Mouse (Mus musculus) right cerebral cortex, adult 2 months (tissue): ENCODE measurements around the gene Itgb6.

Experiments
- DNase-seq, 2 experiments: peaks; one replicate each; pipeline ENCODE4 v3.0.0; 2021 to 2022; ENCODE audit warnings: low spot score in 2 of 2

The Itgb6 gene

DNA sequence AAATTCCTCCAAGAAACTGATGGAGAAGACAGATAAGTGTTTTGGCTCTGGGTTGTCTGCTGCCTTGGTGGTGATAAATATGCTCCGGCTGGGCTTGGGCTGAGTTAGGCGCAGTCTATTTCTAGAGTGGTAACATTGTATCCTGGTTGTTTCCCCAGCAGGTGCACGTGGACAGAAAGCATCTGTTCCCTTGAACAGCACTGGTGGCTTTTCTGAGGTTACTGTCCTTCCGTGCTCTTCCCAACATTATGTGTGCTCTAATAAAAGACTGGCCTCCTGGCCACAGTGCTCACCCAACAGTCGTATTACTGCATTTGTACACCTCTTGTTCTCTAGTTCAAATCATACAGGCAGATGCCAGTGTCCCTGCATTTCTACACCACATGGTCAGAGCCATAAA lies 9.6 kb downstream of the Itgb6 start:
- no peak for DNase-seq

DNA sequence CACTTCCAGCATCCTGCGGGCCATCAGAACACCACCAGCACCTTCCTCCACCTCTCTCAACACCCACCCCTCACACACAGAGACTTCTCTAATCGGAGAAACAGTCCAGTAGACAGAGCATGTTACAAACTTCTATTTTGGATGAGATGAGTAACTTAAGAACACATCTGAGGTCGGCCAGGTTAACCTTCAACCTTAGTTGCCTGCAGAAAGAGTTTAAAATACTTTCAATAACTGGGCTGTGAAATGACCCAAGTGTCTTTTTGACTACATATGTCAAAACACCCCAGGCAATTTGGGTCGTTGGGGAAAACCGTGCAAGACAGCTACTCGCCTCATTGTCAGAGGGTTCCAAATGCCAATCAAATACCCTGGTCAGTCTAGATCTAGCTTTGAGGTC lies 10.0 kb downstream of the Itgb6 start:
- no peak for DNase-seq

DNA sequence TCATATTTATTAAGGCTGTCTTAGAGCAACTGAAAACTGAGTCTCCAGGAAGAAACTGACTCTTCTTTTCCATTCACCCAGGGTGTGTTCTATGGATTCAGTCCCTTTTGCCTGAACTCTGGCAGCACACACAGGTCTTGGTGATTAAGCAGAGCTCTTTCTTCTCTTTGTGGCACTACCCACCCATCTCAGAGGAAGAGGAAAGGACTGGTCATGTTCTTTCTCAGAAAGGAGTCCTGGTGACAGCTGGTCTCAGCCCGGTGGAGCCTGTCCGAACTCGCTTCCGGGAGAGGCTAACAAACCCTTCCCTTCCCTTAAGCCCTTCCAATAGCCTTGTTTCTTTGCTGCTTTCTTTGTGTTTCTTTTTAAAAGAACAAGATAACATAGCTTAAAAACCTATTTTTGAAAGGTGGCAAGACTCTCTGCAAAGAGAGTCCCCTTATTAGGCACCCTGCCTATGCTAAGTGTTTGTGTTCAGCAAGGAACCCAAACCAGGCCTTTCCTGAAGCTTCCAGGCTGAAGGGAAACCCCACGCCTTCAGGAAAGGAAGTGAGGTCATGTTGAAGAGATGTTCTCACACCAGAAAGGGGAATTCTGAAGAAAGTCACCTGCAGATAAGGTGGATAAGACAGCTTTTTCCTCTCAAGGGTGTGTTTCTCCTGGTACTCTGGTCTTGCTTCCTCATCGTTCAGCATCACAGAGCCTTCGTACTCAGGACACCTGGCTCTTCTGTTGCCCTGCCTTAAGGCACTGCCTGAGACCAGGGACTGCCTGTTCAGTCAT lies 11.2 kb downstream of the Itgb6 start:
- no peak for DNase-seq

DNA sequence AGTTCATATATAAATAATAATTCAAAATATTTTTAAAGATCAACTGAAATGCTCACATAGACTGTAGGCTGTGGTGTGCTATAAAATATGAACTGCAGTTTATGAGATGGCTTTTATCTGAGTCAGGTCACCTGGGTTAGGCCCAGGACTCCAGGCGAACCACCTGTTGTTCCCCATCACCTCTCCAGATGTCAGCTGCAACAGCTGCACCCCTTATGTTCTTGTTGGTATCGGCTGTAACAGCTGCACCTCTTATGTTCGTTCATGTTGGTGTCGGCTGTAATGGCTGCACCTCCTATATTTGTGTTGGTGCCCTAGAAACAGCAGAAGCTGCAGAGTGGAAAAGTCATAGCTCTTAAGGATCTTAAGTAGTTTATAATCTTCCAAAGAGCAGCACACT lies 12.1 kb downstream of the Itgb6 start:
- DNase-seq: no peak

DNA sequence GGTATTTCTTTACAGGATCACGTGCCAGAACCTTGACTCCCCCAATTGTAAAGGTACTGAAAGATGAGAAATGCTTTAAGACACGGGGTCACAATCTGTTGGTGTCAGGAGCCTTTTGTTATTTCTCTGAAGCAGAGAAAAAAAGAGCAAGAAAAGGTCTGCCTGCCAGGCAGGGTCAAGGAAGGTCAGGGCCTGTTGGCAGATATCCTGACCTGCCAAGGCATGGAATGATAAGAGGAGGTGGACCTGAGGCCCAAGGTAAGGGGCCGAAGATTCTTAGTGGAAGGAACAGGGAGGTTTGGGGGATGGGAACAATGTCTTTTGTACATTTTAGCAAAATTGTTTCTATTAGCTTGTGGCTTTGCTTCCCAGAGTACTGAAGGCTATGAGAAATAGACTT lies 13.8 kb downstream of the Itgb6 start:
- no peak for DNase-seq

DNA sequence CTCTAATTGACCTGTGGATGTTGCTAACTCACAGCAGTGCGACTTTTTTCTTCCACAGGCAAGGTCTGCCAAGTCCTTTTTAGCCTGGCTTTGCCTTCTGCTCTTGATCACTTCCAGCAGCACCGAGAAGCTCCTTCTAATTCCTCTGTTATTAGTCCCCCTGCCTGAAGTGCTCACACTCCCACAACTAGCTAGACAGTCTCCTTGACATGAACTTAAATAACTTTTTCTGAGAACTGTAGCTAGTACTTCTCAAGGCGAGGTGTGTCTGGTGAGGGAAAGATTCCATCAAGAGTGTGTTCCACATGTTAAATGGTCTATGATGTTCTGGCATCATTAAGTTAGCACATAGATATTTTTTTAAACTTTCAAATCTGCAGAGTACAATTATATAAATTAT lies 15.6 kb downstream of the Itgb6 start:
- no peak for DNase-seq

DNA sequence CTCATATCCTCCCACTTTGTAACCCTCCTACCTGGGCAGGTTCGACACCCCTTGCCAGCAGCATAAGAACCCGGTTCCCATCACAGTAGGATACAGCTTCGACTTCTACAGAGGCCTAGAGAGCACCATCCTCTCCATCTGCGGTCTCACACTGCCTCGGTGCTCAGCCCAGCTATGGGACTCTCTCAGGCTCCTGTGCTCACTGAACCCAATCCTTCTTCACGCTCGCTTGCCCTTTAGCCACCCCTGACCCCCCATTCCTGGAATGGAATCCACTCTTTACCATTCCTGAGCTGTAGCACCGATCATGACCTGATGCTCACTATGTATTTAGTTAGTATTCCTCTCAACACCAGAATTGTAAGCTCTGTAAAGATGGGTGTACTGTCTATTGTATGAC lies 17.0 kb downstream of the Itgb6 start:
- DNase-seq: no peak

DNA sequence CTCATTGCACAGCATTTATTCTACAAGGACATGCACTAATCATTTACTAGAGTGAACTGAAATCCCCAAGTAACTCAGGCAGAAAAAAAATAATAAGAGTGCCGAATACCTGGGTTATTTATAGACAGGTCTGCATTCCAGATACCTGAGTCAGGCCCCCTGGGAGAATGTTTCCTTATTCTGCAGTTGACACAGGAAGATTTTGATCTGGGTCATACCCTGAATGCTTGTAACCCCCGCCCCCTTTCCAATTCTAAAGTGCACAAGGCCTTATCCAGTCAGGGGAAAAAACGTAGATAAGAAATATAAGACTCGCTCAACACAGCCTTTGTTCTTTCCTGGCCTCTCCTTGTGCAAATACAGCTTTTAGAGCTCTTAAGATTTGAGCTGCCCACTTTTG lies 19.1 kb downstream of the Itgb6 start:
- no peak for DNase-seq

DNA sequence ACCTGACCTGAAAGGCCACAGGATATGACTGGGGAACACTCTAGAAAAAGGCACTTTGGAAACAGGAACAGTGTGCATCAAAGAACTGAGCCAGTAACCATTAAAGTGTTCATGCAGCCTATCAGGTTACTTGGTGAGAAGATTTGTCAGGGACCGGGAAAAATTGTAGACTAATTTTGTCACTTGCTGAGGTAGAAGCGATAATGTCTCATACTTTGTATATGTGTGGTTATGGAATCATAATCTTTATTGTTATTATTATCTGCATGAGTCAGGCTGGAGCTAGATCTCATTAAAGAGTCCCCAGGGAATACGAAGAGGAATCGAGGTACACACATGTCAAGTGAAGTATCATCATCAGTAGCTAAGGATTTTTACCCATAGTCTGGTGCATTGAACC lies 21.5 kb downstream of the Itgb6 start:
- DNase-seq: no peak

DNA sequence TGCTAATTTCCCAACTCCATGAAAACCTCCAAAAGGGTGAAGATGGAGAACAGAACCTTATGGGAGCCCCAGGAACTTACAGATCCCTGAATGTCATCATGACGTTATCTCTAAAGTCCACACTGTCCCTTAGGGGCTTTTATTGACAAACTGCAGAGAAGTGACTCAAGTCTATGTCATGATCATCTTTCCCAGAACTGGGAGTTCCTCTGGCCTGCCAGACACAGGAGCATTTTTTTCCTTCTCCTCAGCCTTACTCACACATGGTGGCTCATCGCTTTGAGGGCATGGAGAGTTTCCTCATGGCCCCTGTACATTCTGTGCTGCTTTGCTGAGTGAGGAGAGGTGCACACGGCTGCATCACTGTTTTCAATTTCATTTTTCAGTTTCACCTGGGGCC lies 22.4 kb downstream of the Itgb6 start:
- DNase-seq: no peak

DNA sequence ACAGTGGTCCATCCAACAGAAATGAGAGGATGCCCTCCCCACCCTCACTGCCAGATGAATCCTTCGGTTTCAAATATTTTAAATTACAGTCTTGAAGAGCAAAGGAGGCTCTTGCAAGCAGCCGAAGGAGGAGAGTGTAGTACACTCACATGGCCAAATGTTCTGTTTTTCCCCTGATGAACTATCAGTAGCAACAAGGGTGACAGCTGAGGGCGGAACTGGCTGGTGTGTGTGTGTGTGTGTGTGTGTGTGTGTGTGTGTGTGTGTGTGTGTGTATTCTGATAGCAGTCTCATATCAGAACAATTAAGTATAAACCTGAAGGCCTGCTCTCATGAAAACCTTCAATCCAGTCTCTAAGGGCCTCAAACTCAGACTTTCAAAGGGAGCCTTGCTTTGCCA lies 22.9 kb downstream of the Itgb6 start:
- DNase-seq: no peak

DNA sequence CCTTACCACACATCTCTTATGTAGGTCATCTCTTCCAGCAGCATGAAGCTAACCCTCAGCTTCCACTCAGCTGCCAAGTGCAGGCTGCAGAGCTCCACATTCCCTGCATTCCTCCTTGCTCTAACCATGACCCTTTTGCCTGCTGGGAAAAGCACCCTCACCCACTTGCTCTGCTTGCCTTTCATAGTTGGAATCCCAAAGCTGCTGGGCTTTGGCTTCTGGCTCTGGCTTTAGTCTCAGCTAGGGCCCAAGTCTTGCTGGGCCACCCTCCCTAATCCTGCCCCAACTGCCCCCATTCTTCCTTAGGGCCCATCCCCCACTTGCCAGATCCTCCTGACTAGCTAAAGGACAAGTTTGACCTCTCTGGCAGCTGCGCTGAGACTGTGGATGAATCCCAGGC lies 24.3 kb downstream of the Itgb6 start:
- DNase-seq: no peak

DNA sequence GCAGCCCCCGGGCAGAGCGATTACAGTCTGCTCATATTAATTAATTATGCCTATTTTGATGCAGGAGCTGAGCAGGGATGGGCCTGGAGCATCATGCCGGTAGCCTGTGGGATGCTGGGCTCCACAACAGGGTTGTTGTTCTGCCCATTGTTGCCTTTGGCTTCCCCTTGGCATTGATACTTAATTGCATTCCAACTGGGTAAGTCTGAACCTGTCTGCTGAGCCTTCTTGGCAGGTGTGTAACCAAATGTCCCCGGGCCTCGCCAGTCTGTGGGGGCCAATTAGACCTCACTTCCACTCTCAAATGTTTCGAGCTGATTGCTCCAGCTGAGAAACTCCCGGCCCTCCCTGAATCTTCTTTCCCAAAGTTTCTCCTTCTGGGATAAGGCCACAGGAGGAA lies 24.9 kb downstream of the Itgb6 start:
- DNase-seq: no peak

DNA sequence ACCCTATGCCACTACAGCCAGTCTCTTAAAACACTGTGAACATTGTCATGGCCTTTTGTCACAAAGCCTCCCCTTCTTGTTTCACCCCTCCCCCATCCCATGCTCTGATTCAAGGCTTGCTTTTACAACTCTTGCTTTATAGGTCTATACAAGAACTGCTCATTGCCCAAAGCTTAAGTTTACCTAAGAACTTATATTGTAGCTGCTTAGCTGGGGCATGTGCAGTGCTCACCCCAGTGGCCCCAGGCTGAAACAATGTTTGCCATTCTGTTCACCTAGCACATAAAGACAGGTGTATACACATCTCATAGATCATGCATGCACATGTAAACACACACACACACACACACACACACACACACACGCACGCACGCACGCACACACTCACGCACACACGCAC lies 25.9 kb downstream of the Itgb6 start:
- no peak for DNase-seq

DNA sequence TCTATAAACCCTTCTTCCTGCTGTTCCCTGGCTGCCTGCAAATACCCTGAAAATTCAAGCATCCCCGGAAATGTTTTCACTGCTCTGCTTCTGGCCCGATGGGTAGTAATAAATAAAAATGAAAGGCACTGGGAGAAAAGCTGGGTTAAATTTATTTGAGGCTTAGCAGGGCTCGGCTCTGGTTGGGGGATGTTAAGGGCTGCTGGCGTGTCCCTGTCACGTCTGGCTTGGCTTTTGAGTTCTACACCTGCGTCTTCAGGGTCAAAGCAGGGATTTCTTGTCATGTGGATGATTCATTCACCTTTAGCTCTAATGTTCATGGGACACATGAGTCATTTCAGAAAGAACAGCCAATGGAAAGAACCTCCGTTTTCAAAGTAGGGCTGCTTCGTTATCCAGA lies 26.7 kb downstream of the Itgb6 start:
- DNase-seq: no peak

DNA sequence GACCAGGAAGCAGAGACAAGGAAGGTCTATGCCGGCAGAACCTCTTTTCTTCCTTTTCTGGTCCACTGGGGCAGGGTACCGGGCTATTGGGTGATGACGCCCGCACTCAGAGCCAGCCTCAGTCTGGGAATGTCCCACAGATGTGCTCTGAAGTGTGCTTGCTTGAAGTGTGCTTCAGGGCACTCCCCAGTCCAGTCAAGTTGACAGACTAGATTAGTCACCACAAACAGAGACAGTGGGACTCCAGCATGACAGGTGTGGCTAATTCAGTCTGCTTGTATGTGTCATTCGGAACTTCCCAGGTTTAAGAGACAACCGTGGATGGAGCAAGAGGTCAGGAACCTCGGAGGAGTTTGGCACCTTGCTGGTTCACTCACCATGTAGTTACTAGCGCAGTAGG lies 27.9 kb downstream of the Itgb6 start:
- DNase-seq: no peak

DNA sequence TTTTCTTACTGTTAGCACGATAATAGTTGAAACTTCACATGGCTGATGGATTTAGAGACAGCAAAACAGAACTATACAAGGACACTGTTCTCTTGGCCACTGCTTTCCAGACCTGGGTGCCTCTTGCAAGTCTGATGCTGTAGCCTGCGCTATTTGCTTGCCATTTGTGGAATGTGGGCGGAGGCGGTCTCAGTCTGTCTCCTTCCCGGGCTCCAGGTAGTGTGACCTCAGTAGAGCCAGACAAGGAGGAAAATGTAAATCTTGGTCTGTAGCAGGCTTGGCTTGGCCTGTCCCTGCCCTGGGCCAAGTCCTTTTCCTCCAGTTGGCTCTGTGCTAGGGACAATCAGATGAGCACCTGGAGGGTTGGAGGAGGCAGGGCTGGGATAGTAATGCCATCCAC lies 30.2 kb downstream of the Itgb6 start:
- no peak for DNase-seq

DNA sequence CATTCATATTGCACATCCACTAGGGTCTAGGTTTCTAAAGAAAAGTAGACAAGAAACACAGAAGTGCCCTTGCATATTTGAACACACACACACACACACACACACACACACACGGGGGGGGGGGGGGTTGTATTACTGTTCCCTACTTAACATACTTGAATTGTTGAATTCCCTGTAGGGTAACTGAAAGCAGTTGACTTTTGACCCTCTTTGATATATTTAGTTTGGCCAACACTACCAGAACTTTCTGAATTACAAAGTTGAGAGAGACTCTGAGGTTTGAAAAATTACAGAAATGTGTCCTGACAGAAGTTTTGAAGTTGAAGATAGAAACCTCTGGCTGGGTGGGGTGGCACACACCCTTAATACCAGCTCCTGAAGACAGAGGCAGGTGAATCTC lies 32.2 kb downstream of the Itgb6 start:
- no peak for DNase-seq

DNA sequence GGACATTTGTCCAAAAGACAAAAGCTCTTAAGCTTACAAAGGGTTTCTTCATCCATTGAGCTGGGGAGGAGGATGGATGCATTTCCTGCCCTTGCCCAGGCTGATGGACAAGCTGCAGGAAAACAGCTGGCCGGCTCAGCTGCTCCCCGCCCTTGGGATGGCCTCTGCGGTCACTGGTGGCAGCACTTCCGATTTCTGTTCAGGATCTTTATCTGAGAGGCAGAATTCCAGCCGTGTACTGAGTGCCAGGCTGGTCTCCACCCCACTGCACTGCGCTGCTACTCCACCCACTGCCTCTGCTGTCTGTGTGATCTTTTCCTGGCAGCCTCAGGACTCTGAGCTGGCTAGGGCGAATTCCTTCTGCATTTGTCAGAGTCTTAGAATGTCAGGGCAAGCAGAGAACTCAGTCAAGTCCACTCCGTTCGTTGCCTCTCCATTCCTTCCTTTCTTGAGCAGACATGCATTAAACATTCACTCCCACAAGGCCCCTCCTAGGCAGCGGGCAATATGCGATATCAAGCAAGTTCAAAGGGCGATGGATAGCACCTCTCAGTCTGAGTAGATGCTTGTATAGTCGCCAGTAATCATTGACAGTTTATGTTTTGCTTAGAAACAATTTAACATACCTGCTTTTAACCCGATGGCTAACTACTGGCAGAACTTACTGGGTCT lies 33.4 kb downstream of the Itgb6 start:
- no peak for DNase-seq

DNA sequence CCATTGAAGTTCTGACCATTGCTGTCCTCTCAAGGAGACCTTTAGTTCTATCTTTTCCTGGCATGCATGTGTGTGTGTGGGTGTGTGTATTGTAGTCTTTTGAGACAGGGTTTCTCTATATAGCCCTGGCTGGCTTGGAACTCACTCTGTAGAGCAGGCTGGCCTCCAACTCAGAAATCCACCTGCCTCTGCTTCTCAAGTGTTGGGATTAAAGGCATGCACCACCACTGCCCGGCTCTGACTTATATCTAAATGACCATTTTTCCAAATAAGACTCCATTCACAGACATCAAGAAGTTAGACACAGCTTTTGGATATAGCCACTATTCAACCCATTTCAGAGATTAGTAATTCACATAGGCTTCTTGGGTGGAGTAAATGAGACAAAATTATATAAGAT lies 34.3 kb downstream of the Itgb6 start:
- DNase-seq: no peak

DNA sequence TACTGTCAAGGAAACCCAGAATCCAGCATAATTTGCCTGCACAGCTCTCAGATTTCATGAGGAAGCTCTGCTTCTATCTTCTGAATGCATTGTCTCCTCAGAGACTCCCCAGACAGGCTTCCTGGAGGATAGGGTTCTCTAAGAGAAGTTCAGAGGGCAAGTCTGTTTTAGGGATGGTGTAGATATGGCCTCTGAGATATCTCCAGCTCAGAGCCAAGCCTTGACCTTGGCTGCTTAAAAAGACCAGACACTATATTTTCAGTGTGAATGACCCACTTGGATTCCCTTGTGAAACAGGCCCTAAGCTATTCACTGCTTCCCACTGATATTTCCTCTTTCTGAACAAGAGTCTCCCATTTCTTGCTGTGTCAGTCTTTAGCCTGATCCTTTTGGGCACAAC lies 36.5 kb downstream of the Itgb6 start:
- DNase-seq: no peak

DNA sequence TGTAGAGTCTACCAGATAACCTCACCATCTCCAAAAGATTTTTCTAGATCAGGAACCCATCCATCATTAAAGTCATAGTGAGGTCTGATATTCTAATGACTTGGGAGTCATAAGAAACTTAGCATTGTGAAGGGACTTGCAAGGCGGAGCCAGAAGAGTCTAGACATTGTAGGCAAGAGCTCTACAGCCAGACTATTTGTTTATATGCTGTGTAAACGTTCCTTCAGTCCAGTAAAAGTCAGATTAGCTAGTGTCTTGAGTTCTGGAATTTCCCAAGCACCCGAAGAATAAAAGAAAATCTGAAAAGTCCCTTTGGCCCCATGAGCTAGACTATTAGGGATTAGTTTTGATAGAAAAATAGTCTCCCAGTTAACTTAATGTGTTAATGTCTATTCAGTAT lies 38.3 kb downstream of the Itgb6 start:
- DNase-seq: no peak

DNA sequence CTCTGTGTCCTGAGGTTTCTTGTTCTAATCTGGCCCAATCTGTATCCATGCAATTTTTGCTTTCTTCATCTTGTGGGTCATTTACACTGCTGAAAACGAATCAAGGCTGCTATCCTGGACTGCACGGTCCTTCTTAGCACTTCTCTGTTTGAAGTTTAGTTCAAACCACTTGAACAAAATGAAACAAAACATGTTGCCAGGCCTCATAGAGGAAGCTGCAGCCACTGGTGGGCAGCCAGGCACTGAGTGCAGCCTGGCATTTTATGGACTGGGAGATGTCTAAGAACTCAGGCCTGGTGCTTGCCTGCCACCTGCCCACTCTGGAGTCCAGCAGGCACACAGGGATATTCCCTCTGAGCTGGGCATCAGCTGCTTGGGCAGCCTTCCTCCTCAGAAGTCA lies 39.9 kb downstream of the Itgb6 start:
- no peak for DNase-seq

DNA sequence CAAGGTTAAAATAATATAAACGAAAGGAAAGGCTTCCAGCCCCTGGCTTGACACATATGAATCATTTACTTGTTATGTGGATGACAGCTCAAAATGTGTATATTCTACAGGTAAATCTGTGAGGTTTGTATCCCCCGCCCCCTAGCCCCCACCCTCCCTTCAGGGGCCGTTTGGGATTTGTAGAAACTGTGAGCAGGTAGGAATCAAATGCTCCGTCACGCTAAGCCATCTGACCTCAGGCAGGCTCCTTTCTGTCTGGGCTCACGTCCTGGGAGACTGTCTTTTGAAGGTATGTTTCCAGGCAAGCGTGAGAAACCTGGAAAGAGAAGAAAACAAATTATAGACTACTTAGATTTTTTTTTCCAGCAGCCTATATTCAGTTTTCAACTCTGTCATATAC lies 48.0 kb downstream of the Itgb6 start:
- DNase-seq: no peak
